Mouse (Mus musculus) right cerebral cortex, postnatal 4 days (tissue): ENCODE measurements around the gene Hes7.

Experiments used
- DNase-seq: peaks from one replicate; pipeline ENCODE4 v3.0.0-alpha.2; 2022

Gene Hes7

DNA sequence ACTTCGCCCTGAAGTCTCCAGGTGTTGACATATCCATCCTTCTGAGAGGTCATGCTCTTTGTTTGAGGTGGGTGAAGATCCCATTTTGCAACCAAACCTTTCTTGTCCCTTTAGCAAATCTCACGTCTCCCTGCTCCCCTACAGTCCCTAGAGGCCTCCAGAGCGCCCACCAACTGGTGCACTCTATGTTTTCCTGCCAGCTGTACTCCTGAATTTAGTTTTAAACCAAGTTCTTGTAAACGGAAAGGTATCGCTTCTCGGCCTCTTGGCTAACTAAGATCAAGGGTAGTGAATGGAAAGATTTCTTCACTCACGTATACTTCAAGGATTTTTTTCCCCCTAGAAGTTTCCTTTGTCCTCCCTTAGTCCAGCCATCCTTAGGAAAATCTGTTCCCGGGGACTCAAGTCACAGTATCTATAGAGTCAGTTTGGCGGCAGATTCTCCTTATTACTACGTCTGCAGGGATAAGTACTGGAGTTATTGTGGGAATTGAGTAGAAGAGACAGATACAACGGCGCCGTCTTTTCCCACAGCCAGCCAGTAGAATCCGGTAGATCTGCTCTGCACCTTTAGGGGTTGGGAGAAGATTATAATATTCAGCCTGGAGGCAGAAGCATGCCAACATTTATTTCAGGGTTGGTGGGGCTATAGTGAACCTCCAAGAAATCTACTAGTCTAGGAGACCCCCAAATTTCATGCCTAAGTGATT, 603 bp upstream of the Hes7 start:
- no peak for DNase-seq

DNA sequence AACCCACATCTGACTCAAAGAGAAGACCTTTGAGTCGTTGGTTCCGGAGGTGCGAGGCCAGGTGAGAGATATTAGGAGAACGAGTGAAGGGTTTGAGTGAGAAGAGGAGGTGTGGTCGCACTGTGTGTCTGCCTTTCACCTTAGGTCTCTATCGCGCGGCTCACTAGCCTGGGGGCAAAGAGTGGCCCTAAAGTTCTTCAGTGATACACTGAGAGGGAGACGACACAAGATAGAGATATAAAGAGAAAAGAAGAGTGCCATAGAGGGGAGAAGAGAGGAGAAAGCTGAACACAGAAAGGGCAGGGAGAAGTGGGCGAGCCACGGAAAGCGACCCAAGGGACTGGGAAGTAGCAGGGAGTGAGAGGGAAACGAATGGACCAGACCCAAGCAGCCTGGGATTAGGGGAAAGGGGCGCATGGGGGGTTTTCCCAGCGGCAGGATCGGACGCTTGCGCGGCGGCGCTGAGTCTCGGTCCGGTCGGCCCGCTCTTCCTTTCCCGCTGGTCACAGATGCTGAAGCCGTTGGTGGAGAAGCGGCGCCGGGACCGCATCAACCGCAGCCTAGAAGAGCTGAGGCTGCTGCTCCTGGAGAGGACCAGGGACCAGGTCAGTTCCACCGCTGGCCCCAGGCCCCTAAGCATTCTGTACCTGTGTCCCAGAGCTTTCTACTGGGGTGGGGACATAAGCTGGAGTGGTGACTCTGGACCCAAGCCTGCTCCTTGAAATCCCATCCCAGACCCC, 967 bp downstream of the Hes7 start:
- DNase-seq: no peak

DNA sequence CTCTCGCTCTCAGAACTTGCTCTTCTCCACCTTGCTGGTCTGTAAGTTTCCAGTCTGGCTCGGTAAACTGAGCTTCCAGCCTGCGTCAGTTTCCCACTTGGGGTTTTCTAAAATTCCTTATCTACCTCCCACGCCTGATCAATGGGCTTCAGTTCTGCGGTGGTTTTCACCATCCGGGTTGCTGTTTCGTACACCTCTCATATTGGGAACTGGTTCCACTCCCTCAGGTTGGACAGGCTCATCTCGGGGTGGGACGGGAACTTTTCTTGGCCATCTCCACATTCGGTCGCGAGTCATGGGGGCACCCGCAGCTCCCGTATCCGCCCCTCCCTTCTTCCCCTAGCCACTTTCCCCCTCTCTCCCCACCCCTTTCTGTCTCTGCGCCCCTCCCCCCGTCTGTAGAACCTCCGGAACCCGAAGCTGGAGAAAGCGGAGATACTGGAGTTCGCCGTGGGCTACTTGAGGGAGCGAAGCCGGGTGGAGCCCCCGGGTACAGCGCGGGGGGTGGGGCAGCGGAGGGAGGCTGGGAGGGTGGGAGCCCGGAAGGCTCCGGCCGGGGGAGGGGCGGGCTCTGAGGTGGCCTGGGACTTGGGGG, 1.6 kb downstream of the Hes7 start:
- DNase-seq: peak; percentile 71

DNA sequence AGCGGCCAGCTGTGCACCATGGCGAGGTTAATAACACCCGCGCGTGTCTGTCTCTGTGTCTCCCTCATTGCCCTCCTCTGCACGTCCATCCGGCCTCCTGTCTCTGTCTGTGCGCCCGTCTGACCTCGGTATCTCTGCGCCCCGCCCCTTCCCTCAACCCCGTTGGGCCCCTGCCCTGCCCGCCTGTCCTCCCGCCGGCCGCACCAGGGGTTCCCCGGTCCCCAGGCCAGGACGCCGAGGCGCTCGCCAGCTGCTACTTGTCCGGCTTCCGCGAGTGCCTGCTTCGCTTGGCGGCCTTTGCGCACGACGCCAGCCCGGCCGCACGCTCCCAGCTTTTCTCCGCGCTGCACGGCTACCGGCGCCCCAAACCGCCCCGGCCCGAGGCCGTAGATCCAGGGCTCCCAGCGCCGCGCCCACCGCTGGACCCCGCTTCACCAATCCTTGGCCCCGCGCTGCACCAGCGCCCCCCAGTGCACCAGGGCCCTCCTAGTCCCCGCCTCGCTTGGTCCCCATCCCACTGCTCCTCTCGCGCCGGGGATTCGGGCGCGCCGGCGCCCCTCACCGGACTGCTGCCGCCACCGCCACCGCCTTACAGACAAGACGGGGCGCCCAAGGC, 2.2 kb downstream of the Hes7 start, which contains the start of gene 9130213A22Rik:
9130213A22Rik (minus strand) TSS at position 254 of the 616 bp plus-strand sequence.
- peak; percentile 86 for DNase-seq

DNA sequence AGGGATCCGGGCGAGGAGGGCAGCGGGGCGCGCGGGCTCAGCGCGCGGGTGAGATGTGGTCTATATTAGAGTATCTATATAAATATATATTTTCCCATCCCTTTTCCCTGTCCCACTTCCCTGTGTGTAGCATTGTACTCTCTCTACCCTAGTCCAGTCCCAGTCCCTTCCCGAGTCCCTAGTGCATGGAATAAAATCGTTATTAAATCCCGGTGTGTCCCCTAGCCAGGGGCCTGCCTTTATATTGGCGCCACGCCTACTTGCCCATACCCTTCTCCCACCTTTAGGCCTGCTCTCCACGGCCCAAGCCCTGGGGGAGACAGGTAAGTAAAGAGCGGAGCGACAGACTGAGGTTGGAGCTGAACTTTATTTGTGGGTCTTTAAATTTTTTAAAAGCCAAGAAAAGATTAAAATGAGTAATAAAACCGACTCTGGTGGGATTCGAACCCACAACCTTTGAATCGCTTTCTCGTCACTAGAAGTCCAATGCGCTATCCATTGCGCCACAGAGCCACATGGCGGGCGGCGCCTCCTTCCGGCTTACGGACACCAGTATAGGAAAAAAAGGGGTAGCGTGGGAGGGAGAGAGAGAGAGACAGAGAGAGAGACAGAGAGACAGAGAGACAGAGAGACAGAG, 3.0 kb downstream of the Hes7 start:
- peak; percentile 92 for DNase-seq

DNA sequence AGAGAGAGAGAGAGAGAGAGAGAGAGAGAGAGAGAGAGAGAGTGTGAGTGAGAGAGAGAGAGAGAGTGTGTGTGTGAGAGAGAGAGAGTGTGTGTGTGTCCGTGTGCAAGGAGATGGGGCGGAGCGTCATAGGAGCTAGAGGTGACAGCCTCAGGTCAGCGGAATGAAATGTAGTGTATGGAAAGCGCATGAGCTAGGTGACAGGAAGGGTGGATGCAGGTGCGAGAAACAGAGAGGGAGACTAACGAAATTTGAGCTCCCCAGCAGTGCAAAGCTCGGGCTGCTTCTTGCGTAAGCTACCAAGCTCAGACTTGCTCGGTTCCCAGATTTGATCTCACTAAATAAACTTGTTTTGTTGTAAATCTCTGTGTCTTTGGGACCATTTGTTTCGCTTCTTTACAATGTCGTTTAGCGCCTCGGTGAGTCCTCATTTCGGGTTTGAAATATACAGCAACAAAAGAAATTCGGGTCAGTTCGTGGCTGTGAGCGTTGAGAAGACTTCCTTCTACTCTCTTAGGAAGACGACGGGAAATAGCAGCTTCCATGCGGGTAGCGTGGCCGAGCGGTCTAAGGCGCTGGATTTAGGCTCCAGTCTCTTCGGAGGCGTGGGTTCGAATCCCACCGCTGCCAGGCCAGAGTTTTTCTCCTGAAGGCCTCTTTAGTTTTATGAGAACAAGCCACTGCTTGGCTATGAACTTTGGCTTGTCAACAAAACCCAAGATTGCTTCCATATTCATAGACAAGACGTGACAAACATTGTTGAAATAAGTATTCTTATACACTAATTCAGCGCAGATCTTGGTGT, 3.7 kb downstream of the Hes7 start:
- DNase-seq: peak; percentile 93

DNA sequence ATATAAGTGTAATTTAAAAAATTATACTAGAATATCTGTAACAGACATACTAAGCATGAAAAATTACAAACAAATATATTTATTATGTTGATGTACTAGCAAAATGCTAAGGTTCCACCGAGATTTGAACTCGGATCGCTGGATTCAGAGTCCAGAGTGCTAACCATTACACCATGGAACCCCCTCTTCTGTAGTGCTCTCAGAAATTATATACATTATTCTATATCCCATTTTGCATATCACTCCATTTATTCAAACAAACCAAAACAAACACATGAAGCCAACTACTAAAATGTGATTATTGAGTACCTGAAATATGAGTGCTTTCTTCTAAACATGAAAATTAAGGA, 4.3 kb downstream of the Hes7 start:
- DNase-seq: peak; percentile 67

DNA sequence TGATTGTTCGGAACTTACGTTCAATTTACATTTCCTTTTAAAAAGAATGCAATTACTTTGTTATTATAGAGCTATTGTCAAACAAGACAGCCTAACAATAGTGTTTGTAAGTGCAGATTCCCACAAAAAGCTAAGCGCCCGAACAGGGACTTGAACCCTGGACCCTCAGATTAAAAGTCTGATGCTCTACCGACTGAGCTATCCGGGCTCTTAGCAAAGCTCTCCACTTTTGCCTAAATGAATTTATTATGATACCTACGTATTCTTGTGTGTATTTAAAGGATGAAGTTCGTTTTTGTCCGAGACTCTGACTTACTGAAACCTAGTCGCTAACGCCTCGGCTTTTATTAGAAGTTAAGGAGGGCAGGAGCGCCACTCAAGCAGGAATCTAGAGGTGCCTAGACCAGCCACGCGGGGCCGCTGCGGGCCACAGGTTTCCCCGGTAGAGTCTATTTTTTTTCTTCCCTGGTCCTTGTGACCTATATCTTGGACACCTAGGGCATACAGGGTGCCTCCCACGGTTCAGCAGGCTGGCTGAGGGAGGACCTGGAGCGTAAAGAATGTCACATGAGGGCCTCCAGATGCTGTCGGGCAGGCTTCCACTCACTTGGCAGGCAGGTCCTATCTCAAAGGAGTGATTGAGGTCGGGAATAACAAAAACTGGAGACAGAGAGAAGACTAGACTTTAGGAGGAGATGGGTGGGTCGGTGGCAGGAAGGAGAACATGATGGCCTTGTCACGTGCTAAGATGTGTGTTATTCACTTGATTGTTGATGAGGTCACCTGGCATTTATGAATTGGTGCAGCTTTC, 5.0 kb downstream of the Hes7 start:
- DNase-seq: peak; percentile 77

DNA sequence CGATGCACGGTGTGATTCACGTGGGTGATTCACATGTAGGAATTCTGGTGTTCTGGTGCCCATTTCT, 5.5 kb downstream of the Hes7 start, which contains the start of gene Aloxe3:
Aloxe3 (plus strand) TSS at position 45 of the 67 bp plus-strand sequence.
- DNase-seq: no peak

DNA sequence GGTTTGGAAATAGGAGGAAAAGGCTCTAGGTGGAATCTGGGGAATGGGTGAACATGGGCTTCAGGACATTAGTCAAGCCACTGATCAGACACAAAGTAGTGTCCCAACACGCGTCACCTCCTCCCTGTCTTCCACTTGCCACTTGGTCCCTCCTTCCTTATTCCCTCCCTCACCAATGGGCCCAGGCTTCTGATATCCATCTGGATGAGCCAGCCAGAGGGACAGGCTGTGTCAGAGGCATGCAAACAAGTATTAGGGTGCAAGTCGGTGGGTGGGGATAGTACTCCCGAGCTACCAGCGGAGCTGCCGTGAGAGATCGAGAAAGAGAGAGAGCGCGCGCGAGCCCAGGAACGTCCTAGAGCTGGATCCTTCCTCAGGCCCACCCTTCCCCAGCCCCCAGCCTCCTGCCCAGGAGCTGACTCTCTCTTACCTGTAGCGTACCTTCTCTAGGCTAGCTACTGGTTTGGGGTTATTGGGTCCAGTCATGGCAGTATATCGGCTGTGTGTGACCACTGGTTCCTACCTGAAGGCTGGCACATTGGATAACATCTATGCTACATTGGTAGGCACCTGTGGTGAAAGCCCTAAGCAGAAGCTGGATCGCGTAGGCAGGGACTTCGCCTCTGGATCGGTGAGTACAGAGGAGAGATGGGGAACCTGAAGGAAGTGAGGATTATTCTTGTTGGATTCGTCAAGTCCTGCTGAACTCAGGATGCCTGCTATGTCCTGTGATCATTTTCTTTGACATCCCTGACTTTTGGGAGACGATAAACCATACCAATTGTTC, 5.9 kb downstream of the Hes7 start:
- DNase-seq: peak; percentile 38

DNA sequence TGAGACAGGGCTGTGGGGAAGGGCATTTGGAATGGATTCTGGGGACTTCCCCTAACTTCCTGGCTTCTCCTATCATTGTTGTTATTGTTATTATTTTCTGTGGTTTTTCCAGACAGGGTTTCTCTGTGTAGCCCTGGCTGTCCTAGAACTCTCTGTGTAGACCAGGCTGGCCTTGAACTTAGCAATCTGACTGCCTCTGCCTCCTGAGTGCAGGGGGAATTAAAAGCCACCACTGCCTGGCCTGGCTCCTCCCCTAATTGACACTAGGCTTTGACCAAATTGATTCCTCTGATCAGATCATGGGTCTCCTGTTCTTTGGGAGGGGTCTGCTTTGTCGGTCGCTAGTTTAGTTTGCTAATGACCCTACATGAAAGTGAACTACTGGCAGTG, 6.5 kb downstream of the Hes7 start:
- DNase-seq: no peak

DNA sequence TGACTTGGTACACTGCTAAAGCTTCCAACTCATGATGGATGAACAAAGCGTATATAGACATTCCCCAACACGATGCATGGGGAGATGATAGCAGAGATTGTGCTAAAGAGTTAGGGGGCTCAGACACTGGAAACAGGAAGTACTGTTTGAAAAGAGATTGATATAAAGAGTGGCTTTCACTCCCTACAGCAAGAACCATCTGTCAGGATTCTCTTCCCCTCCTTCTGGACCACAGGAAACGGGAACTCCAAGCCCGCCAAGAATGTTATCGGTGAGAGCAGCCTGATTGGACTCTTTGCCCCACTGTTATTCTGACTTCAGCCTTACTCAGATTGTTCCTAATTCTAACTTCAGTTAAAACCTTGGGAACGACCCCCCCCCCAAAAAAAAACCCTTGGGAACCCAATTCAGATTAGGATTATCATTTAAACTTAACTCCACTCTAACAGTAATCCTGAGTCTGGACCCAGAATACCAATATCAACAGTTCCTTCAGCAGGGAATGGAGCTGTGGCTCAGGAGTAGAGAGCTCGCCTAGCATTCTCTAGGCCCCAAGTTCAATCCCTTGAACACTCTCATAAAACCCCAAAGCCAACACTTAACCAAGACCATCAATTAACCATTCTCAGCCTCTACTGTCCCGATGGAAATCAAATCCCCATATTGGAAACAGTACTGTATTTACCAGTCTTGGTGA, 8.4 kb downstream of the Hes7 start:
- DNase-seq: no peak

DNA sequence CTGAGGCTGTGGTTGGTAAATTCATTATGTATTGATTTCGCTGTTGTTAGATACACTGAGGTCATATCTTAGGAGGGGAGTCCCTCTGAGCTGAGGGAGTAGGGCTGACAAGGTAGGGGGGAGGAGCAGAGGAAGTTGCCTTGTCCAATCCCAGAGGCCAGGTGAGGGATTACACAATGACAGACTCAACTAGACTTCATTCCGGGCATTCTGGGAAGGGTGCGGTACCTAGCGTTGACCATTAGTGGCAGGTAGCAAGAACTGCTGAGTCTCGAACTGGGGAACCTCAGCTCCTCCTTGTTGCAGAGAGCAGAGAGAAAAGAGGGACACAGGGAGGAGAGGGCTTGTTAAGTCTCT, 13.3 kb downstream of the Hes7 start:
- DNase-seq: no peak

DNA sequence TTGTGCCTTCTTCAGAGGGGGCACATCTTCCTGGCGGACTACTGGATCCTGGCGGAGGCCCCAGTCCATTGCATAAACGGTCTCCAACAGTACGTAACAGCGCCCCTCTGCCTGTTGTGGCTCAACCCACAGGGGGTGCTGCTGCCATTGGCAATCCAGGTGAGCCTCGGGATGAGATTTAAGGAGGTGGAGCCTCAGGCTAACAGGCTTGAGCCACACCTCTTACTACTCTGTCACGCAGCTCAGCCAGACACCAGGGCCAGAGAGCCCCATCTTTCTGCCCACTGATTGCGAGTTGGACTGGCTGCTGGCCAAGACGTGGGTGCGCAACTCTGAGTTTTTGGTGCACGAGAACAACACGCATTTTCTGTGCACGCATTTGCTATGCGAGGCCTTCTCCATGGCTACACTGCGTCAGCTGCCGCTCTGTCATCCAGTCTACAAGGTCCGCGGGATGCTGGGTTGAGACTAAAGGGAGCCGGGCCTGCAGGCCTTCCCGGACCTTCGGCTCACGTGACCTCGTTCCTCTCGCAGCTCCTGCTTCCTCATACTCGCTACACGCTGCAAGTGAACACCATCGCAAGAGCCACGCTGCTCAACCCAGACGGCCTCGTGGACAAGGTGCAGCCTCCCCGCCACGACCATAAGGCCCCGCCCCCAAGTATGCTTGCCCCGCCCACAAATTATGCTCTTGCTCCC, 13.9 kb downstream of the Hes7 start:
- peak; percentile 71 for DNase-seq

DNA sequence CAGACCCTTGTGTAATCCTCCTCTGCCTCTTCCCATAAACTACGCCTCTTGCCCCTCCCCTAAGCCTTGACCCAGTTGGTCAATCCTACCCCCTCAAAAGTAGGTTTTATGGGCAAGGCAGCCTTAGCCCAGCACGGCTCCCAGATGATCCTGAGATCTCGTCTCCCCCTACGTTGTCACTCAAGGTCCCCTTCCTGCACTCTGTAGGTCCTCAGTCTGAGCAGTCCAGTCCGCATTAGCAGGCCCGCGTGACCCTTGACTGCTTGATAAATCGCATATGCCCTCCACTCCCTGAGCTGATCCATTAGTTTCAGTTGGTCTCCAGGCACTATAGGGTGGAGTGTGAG, 14.4 kb downstream of the Hes7 start:
- no peak for DNase-seq

DNA sequence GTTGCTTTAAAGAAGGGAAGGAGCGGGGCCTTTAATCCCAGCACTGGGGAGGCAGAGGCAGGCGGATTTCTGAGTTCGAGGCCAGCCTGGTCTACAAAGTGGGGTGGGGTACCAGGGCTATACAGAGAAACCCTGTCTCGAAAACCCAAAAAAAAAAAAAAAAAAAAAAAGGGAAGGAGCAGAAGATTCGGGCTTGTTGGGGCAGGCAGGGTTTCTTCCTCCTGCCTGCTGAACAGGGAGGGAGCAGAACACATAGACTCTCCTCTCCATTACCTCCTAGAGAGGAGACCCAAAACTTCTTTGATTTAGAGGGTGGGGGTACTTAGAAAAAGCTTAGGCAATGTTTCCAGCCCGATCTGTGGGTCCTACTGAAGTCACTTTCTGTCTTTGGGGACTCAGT, 15.2 kb downstream of the Hes7 start:
- DNase-seq: no peak

DNA sequence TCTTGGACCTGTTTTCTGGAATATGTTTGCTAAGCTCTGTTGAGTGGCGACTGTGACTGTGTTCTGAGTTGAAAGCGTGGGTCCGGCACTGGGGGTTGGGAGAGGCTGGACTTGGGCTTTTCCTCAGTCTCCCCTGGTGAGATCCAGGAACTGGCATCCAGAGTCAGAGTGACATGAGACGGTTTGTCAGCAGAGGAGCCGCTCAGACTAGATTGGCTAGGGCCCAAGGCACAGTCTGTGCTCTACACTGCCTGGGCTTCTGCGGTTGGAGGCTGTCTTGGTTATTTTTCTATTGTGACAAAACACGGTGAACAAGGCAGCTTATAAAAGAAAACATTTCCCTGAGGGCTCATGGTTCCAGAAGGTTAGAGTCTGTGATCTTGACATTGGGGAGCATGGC, 27.3 kb downstream of the Hes7 start:
- no peak for DNase-seq

DNA sequence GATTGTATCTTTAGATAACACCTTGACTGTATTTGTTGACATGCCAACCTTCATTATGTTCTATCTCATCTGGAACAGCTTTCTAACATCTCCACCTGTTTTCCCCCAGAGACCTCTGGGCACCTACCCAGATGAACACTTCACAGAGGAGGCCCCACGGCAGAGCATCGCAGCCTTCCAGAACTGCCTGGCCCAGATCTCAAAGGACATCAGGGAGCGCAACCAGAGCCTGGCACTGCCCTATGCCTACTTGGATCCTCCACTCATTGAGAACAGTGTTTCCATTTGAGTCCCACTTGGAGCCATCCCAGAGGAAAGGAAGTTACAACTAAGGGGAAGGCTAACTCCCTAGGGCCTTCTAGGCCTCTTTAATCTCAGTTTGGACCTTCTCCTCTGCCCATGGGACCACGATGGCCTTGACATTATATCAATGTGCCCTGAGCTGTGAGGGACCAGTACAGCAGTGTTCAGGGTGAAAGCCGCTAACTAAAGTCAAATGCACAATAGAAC, 28.3 kb downstream of the Hes7 start:
- DNase-seq: no peak

DNA sequence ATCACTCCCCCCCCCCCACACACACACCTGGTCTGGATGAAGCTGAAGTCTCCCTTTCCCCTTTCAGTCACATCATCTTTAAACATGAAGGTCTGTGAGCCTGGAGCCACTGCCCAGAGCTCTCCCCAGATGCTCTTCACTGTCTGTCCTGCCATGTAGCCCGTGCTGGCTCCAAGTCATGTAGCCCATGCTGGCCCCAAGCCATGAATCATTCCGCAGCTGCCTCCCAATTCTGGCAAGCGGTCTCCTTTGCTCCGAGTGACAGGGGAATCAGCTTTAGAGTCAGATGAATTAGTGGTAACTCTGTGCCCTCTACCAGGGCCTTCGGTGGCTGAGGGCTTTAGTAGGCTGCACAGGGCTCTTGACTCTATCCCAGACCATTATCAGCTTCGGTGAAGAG, 29.5 kb downstream of the Hes7 start:
- peak; percentile 29 for DNase-seq

DNA sequence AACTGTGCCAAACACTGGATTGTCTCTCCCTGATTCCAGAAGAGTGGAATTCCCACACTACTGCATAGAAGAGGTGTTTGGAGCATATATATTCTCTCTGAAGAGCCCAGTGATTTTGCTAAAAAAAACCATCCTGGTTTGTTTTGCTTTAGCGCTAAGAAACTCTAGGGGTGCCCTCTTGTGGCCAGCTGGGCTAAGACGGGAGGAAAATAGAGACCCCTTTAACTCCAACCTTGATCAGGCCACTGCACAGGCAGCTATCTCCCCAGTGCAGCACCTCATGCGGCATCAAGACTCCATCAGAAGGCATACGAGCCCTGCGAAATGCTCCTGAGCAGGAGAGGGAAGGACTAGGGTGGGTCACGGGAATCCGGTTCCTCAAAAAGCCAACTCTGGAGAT, 30.2 kb downstream of the Hes7 start:
- DNase-seq: peak; percentile 80
